Mouse (Mus musculus) left cerebral cortex, adult 11 months (tissue): Measurements from ENCODE around the gene Gng2.
"Not testable (repeated sequence)": the region's sequence is repeated elsewhere in the genome, so short reads cannot be mapped to it uniquely, and the experiment has no call there.

Experiments used
- DNase-seq: peaks from one replicate; pipeline ENCODE4 v3.0.0; 2022; ENCODE audit warnings: low spot score

Gng2 gene

DNA sequence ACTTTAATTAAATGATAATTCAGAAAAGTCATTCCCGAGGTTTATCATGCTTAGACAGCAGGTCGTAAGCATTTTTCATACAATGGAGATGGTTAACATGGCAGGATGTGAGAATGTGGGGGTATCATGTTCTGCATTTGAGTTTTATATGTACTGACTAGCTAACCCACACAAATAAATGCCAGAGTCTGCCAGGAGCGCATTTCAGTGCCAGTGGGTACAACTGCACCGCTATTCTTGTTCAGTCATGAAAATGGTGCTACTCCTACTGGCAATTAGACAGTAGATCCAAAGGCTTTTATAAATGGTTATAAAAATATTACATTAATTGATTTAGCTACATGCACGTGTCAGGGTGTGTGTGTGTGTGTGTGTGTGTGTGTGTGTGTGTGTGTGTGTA lies 38.9 kb downstream of the Gng2 start:
- no peak for DNase-seq

DNA sequence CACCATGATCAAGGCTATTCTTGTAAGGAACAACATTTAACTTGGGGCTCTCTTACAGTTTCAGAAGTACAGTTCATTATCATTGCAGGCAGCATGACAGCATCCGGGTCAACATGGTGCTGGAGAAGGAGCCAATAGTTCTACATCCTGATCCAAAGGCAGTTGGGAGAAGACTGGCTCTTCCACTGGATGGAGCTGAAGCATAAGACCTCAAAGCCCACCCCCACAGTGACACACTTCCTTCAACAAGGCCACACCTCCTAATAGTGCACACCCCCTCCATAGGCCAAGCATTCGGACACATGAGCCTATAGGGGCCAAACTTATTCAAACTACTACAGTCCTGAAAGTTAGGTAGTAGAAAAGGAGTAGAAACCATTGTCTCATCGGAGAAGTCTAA lies 42.3 kb downstream of the Gng2 start:
- DNase-seq = no peak

DNA sequence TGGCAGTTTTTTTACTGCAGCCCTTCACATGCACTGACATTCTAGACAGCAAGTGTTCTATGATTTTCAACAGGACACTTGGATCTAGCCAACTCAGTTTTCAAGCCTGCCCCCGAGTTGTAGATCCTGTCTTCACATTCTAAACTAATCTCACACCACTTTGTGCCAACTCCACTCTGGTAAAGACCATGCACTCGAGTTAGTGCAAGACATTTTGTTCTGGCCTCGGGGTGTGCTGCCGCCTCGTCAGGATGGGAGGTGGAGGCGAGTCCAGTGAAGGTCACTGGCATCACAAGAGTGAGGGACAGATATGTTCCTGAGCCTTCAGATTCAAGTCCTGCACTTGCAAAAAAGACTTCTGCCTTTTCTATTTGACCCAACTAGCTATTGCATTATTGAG lies 44.1 kb downstream of the Gng2 start:
- no peak for DNase-seq

DNA sequence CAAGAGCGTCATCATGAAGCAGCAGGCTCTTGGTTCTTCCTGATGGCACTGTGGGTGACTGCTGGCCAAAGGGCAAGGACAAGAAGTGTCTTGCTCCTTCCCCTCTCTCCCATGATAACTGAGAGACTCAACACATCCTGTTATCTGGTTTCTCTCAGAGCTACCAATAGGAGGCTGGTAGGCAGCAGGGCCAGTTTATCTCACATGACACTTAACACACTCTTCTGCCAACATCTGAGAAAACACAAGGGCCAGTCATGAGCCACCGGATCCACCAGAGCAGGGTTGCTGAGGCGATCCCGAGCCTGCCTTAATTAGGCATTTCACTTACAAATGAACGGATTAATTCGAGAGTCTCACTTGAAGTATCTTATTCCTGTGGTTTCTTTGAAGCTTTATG lies 49.5 kb downstream of the Gng2 start:
- no peak for DNase-seq

DNA sequence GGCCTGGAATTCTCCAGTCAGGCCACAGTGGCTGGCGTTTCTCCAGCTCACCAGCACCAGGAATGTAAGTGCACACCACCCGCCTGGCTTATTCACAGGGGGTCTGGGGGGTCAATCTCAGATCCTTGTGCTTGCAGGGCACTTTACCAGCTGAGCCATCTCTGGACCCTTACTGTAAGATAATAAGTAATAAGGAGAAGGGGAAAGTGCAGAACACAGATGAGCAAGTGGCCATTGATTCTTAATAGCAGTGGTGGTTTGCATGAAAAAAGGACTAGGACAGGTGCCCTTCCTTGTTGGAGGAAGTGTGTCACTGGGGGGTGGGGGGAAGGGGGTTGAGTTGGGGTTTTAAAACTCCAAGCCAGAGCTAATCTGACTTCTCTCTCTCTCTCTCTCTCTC lies 50.3 kb downstream of the Gng2 start:
- no peak for DNase-seq

DNA sequence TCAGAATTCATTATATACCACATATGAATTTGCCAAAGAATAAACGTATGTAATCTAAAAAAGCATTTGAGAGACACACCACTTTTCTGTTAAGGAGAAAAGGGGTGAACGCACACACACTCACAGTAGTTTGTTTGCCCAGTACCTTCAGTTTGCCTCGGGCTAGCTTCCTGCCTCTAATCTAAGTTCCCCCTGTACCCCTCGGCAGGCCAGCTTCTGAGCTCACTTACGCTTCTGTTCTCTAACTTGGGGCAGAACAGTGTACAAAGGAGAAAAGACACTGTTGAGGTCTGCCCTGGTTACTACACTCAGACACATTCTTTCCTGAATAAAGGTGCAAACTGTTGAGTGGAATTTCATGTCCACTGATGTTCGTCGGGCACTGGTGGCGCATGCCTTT lies 51.1 kb downstream of the Gng2 start:
- DNase-seq = no peak

DNA sequence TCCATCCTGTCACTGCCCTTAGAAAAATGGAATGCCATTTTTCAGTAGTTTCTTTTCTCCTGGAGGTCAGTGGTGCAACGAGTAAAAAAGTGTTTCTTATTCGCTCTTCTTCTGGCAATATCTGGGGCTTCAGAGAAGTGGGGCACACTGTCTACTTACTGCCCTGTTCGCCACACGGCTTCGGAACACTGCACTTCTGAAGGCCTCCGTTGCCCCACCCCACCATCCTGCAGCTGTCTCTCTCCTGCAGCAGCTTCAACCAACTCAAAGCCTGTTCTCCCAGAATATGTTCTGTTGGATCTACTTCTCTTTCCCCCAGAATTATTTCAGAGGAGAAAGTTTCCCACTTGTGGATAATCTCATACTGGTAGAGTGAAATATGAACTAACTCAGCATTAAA lies 52.3 kb downstream of the Gng2 start:
- no peak for DNase-seq

DNA sequence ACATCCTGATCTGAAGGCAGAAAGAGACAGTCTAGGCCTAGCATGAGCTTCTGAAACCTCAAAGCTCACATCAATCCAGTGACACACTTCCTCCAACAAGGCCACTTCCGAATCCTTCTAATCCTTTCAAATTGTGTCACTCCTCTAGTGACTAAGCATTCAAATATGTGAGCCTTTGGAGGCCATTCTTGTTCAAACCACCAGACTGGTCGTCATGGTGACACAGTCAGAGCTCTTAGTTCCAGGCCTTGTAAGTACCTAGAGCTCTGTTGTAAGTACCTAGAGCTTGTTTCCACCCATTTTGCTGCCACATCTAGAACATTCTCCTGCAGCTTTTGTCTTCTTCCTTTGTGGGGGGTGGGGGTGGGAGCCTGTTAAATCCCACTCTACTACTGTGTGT lies 53.3 kb downstream of the Gng2 start:
- DNase-seq = no peak

DNA sequence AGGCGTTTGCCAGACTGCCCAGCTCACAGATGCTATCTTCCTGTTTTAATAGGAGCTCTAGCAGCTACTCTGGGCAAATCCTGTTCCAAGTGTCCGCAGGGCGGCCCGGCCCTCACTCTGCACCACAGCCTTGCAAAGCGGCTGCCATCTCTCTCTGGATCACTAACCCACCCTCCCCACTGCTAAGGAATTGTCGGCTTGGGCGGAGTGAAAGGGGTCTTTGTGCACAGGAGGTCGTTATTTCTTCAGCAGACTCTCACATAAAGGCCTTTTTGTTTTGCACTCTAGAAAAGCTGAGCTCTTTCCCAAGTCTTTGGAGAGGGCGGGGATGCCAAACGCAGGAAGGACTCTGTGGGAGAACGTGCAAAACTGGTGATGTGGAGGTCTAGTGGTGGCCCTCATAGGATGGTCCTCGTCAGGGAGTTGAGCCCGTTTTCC lies 57.2 kb downstream of the Gng2 start:
- DNase-seq = no peak

DNA sequence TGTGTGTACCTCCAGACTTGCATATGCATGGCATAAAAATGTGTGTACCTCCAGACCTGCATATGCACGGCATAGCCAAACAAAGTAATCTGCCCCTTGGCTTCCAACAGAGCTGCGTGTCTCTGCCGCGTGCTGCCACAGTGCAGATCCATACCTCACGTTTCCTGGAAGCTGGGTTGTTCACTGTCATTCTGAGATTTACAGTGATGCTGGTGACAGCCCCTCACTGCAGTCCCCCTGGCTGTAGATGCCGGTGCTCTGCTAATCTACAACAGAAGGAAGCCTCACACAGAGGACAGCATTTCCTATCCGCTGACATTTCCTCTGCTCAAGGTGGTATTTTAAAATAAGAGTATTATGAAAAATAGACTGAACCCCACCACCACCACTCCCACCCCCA lies 57.6 kb downstream of the Gng2 start:
- DNase-seq = no peak

DNA sequence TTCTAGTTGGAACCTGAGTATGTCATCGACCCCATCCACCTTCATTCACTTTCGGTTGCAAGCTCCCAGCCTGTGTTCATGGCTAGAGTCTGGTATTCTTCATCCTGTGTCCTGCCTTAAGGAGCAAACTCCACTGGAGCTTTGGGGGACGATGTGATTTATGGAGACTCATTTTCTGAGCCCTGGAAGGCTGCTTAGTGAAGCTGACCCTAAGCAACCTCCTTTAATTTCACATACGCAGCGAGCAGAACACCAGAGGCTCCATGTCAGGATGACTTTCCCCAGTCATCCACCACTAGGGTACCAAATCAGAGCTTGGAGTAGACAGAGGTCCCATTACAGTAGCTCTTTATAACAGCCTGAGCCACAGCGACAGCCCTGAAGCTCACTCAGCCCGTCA lies 59.9 kb downstream of the Gng2 start:
- DNase-seq = no peak

DNA sequence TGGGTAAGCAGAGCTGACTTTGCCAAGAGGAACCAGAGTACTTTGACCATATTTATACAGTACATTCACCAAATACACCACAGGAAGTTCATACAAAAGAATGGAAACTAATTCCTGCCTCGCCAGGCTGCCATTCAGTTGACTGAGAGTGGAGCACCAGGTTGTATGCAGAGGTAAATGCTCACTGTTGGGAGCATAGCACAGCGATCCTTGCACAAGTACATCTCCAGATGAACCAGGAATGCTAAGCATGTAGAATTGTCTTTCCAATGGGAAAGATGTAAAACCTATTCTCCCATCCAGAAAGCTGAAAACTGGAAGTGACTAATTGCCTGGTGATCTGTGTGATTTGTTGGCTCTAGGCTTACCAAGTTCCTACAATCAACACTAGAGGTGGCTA lies 61.1 kb downstream of the Gng2 start:
- no peak for DNase-seq

DNA sequence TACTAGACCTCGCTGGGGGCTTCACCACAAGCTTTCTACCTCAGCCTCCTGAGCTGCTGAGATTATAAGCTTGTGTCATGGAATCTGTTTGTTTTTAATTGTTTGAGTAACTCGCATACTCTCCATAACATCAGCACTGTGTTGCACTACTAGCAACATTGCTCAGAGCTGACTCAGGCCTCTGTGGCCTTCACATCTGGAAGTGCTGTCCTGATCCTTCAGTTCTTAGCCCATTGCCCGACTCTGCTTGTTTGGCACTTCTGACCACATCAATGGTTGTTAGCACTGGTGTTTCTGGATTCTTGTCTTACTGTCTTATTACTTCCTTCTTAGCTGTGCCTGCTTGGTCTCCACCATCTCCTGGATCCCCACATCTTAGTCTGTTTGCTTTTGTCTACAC lies 64.5 kb downstream of the Gng2 start:
- no peak for DNase-seq

DNA sequence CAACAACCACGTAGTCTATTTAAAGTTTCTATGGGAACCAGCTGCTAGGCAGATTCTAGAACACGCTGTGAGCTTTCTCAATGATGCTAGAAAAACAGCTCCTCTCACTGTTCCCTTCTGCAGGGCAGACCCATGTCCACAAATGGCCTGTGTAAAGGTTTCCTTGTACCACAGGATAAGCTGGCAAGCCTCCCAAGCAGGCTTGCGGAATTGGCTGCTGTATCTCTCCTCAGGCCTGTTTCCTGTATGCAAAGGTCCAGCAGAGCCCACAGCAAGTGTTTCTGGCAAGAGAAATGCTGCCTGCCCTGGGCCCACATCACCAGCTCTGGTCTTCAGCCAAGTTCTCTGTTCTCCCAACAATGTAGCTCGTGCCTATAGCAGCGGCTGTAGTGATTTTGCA lies 71.8 kb downstream of the Gng2 start:
- peak; percentile 37 for DNase-seq

DNA sequence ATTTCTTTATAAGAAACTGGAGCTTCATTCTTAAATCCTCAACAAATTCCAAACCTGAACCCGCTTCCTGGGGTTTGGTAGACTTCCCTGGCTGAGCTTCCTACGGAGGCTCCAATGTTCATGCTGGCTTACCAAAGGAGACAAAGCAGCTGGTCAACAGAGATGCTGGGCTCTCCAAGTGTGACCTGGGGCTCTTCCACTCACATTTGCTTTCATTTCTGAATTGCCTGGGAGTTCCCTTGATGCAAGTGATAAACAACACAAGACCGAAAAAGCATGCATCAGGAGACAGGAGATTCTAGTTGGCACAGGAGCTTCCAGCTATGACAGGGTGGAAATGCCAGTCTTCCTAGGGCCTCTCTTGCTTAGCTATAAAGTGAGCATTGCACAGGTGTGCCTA lies 72.6 kb downstream of the Gng2 start:
- DNase-seq = no peak

DNA sequence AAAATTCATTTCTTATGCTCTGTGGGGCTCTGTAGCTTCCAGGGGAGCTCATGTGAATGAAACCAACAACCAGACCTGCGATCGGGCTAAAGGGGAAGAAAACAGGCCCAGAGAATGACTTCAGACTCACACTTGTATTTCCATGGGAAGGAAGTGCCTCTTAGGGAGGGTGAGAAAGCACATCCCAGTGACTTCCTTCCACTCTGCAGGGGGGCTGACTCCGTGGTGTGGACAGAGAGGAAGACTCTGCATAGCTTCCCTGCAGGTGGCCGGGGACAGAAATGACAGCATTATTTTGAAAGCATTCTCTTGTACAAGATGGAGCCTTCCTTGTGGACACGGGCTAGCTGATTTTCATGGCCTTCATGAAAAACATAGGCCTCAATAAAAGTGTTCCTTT lies 73.4 kb downstream of the Gng2 start:
- DNase-seq = no peak

DNA sequence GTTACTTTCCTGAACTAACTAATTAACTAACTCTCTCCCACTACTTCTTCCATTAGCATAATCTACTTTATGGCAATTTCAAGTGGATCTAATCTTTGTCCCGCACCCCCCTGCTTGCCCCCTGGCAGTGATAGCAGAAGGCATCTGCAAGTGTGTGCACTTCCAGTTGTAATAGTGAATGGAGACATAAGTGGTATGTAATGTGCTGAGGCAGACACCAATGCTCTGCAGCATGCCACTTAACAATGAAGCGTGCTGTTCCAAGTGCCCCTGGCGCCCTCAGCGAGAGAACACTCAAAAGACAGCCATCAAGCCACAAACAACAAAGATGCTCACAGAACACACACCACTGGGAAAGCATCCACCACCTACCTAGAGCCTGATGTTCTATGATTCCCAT lies 76.9 kb downstream of the Gng2 start:
- DNase-seq = no peak

DNA sequence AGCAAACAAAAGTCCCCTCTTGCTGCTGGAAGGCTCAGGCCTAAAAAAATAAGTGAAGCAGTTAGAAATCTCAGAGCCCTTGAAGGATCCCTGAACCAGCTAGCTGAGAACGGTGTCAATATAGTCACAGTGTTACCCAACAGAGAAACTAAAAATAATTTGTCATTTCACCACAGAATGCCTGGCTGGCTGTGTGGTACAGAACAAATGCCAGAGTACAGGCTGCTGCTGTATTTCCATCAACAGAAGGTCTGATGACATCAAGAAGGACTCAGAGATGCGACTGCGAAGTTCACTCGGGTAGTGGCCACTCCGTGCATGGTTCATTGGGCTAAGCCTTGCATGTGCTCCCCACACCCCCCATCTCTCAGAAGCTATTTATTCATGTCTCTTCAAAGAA lies 89.9 kb downstream of the Gng2 start:
- peak; percentile 29 for DNase-seq

DNA sequence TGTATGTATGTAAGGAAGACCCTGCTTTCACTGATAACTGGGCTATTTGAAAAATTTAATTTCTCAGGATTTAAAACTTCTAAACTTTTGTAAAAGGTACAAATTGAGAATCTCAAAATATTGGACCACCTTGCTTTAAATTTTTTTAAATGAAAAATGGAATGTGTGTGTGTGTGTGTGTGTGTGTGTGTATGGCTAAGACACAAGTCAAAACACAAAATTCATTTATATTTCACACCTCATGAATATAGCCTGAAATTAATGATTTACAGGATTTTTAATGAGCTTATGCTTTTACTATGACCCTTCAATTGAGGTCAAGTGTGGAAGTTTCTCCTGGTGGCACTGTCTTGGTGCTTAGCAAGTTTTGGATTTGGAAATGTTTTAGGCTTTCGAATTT lies 93.0 kb downstream of the Gng2 start:
- DNase-seq = not testable (repeated sequence)

DNA sequence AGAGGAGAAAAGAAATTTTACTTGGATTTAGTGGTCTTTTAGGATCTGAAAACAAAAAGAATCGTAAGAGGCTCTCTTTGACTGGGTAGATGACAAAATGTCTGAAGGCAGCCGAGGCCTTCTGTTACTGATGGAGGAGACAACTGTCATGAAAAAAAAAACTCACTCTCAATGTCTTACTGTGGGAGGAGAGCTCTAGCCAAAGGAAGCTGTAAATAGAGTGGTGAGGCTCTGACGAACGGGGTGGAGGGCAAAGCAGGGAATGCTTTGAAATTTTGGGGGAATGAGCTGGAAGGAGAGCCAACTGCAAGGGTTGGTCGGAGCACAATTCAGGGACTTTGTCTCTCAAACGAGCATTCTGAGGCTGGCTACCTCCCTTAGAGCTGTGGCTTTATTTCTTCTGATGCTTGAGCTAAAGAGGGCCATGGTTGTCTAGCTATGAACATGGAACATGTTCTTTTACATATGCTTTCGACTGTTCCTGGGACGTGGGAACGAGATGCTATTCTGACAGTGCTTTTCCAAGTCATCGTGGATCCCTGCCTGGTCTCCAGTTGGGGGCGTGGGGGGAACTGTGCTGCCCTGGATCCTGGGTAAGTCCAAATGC lies 103.1 kb downstream of the Gng2 start:
- DNase-seq = no peak

DNA sequence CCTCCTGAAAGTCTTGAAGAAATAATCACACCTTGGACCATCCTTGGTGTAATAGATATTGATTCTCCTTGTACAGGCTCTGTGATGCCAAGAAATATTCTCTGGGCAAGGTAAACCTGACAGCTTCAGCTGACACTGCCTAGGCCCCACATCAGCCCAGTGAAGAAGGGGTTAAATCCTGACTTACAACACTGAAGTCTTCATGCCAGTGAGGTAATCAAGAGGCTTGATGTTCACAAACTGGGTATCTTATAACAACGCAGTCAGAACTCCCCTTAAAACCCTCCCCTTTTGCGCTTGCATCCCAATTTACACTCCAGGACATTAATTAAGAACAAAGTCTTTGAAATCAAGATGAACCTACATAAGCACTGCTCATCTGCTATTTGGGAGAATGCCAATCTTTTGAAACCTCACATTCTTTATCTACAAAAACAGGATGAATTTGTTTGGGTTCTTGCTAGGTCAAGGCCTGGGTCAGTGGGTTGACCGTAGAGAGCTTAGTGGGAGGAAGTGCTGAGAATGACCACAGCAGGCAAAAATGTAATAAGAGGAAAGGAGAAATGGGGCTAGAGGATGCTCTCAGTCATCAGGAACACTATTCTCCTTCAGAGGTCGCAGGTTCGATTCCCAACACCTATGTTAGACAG lies 110.0 kb downstream of the Gng2 start:
- no peak for DNase-seq

DNA sequence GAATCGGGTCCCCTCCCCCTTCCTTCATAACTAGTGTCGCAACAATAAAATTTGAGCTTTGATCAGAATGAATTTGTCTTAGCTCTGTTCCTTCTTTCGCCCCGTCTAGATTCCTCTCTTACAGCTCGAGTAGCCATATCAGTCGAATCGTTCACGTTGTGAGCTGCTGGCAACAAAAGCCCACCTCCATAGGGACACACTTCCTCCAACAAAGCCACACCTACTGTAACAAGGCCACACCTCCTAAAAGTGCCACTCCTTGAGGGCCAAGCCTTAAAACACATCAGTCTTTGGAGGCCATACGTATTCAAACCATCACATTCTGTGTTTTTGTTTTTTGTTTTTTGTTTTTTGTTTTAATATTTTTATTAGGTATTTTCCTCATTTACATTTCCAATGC lies 112.3 kb downstream of the Gng2 start:
- not testable (repeated sequence) for DNase-seq

DNA sequence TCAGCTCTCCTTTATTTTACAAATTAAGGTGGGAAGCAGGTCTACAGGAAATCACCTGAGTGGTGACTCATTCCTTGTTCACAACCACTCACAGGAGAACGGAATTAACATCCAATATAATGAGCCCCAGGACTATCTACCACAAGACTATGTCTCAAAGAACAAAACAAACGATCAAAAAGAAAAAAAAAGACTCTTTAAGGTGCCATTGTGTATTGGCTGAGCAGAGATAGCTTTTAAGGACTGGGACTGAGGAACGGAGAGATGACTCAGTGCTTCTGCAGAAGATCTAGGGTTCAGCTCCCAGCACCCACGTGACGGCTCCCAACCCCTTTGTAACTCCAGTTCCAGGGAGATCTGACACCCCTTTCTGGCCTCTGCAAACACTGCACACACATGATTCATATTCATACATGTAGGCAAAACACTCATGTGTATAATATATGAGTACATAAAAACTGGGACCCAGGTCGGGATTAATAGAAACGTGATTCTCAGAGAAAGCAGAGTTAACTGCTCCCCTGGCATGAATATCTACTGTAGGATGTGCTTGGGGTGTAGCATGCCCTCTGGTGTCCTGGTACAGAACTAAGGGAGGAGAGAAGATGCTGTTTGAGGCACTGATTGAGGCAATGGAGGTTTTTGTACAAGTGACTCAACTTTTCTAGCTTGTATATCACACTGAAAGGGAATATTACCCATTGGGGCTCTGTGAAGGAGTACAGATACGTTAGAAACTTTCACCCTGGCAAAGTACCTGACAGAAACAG lies 115.9 kb downstream of the Gng2 start:
- DNase-seq = no peak

DNA sequence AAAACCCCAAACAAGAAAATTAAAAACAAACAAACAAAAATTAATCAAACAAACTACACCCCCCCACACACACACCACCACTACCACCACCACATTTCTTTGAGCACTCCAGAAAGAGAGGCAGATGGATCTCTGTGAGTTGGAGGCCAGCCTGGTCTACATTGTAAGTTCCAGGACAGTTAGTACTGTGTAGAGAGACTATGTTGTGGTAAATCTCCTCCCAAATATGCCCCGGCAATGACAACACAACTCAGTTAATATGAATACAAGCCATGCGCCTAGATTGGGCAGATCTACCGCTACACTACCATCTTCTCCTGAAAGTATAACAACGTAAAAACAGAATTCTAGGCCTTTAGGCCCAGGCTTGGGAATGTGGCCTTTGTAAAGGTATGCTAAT lies 117.1 kb downstream of the Gng2 start:
- no peak for DNase-seq
